In the genomic region with DNA sequence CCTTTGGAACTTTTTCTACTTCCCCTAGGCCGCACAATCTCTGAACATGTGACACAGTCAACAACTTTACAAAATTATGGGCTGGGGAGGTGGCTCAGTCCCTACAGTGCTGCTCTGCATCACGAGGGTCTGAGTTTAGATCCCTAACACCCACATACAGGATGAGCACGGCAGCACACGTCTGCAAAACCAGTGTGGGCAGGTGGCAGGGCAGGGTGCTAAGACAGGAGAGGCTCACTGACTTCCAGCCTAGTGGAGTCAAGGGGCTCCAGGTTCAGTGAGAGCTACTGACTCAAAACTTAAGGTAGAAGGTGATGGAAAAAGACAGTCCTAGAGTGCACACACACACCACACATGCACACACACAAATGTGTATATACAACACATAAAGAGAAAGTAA, we compare ENCODE assay signal across 25 mouse cellular contexts.
"Had no signal": no experiment of that assay in that cellular context is flagged by ENCODE, and none has a peak within 500 bp of the region (broad histone marks: within the 10 kb centered on the region; RNA-seq: fewer than 3 reads in every experiment).

No protein-coding gene starts in this region.

- H3K4me2 ChIP-seq: heart, embryonic 11.5 days; heart, embryonic 13.5 days; heart, embryonic 15.5 days; hindbrain, embryonic 13.5 days; hindbrain, embryonic 15.5 days; kidney, embryonic 15.5 days; limb, embryonic 13.5 days; limb, embryonic 15.5 days; liver, embryonic 13.5 days had no signal

- H3K9ac ChIP-seq: heart, embryonic 13.5 days; heart, embryonic 15.5 days; hindbrain, embryonic 13.5 days; hindbrain, embryonic 15.5 days; kidney, embryonic 15.5 days; limb, embryonic 13.5 days; limb, embryonic 15.5 days; liver, embryonic 13.5 days had no signal

- ATAC-seq: hindbrain, postnatal 0 days; intestine, embryonic 16.5 days had no signal

- H3K4me1 ChIP-seq: heart, embryonic 13.5 days; heart, embryonic 15.5 days; hindbrain, embryonic 13.5 days; hindbrain, embryonic 15.5 days; kidney, embryonic 15.5 days; limb, embryonic 13.5 days; limb, embryonic 15.5 days; liver, embryonic 13.5 days had no signal

- DNase-seq: gastrocnemius, postnatal 14 days; gastrocnemius, postnatal 36 days; heart, adult 2 months; heart, postnatal 14 days; heart, postnatal 36 days; kidney, adult 11 months; kidney, adult 2 months; kidney, adult 9 months; kidney, postnatal 14 days; kidney, postnatal 36 days; layer of hippocampus, adult 9-11 months; layer of hippocampus, postnatal 36 days; left cerebral cortex, postnatal 4 days; liver, embryonic 13.5 days had no signal

- H3K27me3 ChIP-seq: heart, embryonic 13.5 days; heart, embryonic 15.5 days; hindbrain, embryonic 13.5 days; hindbrain, embryonic 15.5 days; kidney, embryonic 15.5 days; limb, embryonic 13.5 days; limb, embryonic 15.5 days; liver, embryonic 13.5 days had no signal

- H3K9me3 ChIP-seq: heart, embryonic 13.5 days; heart, embryonic 15.5 days; hindbrain, embryonic 13.5 days; hindbrain, embryonic 15.5 days; kidney, embryonic 15.5 days; limb, embryonic 13.5 days; limb, embryonic 15.5 days; liver, embryonic 13.5 days had no signal

- H3K4me3 ChIP-seq: heart, adult 2 months; heart, embryonic 13.5 days; heart, embryonic 15.5 days; hindbrain, embryonic 13.5 days; hindbrain, embryonic 15.5 days; kidney, embryonic 15.5 days; limb, embryonic 13.5 days; limb, embryonic 15.5 days; liver, embryonic 13.5 days had no signal

- H3K27ac ChIP-seq: heart, adult 2 months; heart, embryonic 13.5 days; heart, embryonic 15.5 days; hindbrain, embryonic 13.5 days; hindbrain, embryonic 15.5 days; hindbrain, postnatal 0 days; kidney, embryonic 15.5 days; kidney, postnatal 0 days; limb, embryonic 13.5 days; limb, embryonic 15.5 days; liver, embryonic 13.5 days had no signal
